Mouse (Mus musculus) gastrocnemius, adult 18-20 months (tissue): ENCODE measurements around the gene Rybp. TPM values are rescaled to one million over a fixed set of nuclear protein-coding genes. Genes with fewer than 3 reads are reported as not detected.

Source experiments
- DNase-seq: peaks from one replicate; pipeline ENCODE4 v3.0.0; 2021; ENCODE audit warnings: low spot score
- long read RNA-seq, 2 experiments: library from polyadenylated mRNA; stranded (forward); transcript quantifications; one replicate each; pipeline ENCODE4 v2.0.0; 2021
- total RNA-seq, 2 experiments: library from RNA; stranded (reverse); gene quantifications; 2 replicates each; pipeline ENCODE4 v1.2.3; 2021

Rybp gene
- 1 to 10 TPM; 5.8 to 9.2 TPM for total RNA-seq
- long read RNA-seq, experiment 1, full-length matches to known transcripts, result 1 of 1 reads
- long read RNA-seq, experiment 1, partial matches to known transcripts, result 0 of 1 reads
- long read RNA-seq, experiment 1, other reads (novel, unspliced or antisense), result 0 of 1 reads
- long read RNA-seq, experiment 2, result 0 reads

- DNase-seq, result peak; percentile 91
Observed at GRCm38 (mm10) chr6:100287334-100288015, at the start of gene Rybp. TSS of gene Rybp (minus strand) at chr6:100287485.

DNA sequence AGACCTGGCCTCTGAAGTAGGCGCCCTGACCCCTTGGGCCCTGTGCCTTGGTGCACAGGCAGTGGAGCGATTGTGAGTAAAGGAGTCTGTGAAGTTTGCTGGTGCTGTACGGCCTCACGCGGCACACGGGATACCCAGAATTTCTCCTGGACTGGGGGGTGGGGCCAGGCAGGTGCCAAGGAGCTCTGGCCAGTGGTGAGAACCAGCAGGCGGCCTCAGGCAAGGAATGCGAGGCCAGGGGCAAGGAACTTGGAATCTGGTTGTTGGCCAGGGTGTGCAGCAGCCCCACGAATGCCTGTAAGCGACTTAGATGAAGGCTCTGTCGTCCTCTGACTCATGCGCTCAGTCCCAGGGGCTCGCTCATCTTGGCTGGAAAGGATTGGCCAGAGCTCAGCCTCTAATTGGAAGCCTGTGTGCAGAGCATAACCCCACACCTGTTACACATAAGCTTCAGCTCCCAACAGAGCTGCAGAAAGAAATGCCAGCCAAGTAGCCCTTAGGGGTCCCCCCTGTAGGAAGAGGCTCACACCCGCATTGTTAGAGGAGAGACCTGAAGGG is 49.4 kb upstream of the Rybp start:
- DNase-seq, result peak; percentile 39

DNA sequence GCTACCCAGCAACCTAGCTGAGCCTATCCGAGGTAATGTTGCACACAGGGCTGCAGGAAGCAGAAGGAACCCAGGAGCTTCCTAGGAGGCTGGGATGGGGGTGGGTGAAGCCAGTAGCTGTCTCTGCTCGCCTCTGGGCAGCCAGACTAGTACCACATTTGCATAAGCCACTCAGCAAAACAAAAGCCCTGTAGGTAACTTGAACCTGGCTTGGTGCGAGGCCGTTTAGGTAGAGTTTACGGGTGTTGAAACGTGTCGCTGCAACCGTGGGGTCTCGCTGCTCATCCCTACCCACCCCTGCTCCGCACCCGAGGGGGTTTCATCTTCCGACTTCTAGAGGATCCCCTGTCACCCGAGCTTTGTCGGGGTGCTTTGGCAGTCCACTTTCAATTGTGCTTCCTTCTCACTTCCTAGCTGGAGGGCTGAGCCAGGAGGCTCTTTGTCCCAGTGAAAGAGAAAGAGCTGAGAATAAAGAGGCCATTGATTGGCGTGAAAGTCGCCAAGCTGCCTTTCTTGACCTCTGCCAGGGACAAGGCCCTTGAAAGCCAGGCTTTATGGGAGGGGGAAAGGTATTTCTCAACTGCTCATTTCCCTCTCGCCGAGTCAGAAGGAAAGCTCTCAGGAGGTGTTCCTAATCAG is 48.3 kb upstream of the Rybp start:
- DNase-seq, result no peak

DNA sequence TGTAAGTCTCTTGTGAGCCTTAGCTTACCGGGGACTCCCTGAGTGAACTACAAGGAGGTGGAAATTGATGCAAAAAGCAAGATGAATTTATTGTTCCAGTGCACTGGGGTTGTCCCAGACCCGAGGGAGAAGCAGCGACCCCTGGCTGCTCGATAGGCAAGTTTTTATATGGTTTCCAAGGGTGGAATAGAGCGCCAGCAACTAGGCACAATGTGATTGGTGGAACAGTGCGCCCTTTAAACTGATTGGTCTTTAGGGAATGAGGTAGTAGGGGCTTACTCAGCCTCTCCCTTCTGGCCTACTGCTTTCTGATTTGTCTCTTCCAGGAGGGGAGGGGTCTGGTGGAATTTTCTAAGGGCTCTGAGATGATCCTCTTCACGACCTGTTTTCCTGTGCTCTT is 46.5 kb upstream of the Rybp start:
- no peak for DNase-seq

GRCm38 (mm10) chr6:100332479-100332878 is 45.2 kb upstream of the Rybp start:
- no peak for DNase-seq

GRCm38 (mm10) chr6:100331582-100331981 is 44.3 kb upstream of the Rybp start:
- no peak for DNase-seq

GRCm38 (mm10) chr6:100331055-100331454 is 43.8 kb upstream of the Rybp start:
- no peak for DNase-seq

GRCm38 (mm10) chr6:100329542-100329941 is 42.3 kb upstream of the Rybp start:
- no peak for DNase-seq

DNA sequence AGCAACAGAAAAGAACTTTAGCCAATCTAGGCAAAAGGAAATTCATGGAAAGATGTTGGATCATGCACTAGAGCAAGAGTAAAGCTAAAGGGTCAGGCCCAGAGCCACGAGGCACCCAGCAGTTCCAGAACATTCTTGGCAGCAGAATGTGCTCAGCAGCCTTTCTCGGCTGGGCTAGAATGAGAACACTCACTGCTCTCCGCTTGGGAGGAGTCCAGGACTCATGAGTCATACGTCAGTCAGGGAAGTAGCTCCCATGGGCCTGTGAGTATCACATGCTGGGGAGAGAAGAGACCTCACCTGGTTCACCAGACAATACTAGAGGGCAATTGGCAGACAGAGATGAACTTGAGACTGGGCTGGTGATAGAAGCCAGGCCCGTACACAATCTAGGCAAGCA is 39.8 kb upstream of the Rybp start:
- DNase-seq, result peak; percentile 91

- DNase-seq, result peak; percentile 8
Observed at GRCm38 (mm10) chr6:100323756-100324430, 36.6 kb upstream of the Rybp start.

- DNase-seq, result no peak
Observed at GRCm38 (mm10) chr6:100322561-100322960, 35.3 kb upstream of the Rybp start.

GRCm38 (mm10) chr6:100322145-100322544 is 34.9 kb upstream of the Rybp start:
- no peak for DNase-seq

- DNase-seq, result no peak
Observed at GRCm38 (mm10) chr6:100314201-100314600, 26.9 kb upstream of the Rybp start.

GRCm38 (mm10) chr6:100311167-100311566 is 23.9 kb upstream of the Rybp start:
- no peak for DNase-seq

DNA sequence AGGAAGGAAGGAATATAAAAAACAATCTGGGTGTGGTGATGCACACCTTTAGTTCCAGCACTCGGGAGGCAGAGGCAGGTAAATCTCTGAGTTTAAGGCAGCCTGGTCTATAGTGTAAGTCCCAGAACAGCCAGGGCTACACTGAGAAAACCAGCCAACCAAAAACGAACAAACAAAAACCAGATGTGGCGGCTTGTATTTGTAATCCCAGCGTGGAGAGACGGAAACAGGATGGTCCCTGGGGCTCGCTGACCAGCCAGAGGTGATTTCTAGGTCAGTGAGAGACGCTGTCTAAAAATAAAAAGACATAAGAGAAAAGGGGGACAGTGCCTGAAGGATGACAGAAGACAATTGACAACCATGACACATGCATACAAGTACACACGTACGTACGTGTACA is 17.5 kb upstream of the Rybp start:
- DNase-seq, result no peak

DNA sequence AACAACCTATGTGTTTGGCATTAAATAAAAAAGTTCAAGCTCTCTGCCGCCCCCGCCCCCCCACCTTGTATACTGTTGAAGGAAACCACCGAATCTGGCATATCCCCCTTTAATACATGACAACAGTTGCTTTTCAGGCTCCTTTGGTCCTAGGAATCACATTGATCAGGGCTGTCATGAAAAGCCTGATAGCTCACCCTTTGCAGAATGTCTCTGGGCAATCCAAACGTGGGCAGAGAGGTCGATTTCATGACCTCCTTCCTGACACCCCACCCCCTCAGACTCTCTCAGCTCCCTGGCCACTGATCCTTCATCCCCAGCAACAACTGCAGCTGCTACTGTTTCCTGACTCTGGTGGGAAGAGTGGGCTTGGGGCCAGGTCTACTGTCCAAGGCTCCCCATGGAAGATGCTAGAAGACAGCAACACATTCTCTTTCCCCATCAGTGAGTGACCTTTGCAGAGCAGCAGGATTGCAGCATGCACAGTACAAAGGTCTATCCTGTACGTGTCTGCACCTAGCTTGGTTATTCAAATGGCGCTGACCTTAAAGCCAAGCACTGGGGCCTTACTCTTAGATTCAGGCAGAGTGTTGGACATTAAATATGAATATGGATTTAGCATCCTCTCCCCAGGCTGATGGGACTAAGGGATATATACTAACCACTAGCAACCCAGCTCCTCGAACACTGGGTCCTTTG is 14.3 kb upstream of the Rybp start:
- no peak for DNase-seq

DNA sequence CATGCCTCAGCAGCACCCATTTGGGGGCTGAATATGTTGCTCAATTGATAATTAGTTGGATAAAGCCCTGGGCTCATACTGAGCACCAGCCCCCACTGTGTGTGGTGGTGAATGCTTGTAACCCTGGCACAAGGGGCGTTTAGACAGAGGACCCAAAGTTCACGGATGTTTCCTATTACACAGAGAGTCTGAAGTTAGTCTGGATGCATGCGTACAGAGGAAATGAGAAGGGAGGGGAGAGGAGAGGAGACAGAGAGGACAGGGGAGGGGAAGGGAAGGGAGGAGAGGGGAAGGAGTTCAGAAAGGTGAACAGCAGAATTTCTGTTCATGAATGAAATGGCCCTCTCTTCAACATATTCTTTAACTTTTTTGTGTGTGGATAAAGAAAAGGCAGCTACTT is 13.5 kb upstream of the Rybp start:
- no peak for DNase-seq

GRCm38 (mm10) chr6:100298945-100299344 is 11.7 kb upstream of the Rybp start:
- no peak for DNase-seq

DNA sequence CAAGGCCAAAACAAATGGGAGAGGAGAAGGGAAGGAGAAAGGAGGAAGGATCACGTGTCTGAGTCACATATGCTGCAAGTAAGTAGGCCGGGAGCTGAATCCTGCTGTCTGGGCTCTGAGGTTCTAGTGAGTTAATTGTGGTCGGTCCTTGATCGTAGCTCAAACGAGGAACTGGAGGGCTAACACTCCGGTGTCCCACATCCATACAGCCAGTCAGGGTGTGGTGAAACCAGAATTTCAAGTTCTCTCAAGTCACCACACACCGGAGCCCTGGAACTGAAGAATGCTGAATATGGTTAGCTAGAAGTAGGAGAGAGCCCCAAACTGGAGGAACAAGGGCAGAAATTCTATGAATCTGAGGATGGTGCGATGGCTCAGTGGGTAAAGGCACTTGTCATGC is 10.3 kb upstream of the Rybp start:
- DNase-seq, result no peak

DNA sequence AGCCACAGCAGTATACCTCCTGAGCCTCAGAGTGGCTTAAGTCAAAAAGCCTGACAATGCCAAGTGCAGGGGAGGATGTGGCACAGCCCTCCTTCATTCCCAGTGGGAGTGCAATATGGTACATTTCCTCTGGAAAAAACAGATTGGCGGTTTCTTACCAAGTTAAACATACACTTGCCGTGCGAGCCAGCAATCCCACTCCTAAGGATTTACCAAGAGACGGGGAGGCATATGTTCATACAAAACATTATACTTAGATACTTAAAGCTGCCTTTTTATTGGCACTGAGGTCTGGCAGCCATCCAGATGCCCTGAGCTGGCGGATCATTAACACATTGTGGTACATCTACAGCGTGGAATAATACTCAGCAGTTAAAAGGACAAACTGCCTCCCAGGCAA is 5.1 kb upstream of the Rybp start:
- DNase-seq, result no peak

GRCm38 (mm10) chr6:100289058-100289457 is 1.8 kb upstream of the Rybp start:
- no peak for DNase-seq

DNA sequence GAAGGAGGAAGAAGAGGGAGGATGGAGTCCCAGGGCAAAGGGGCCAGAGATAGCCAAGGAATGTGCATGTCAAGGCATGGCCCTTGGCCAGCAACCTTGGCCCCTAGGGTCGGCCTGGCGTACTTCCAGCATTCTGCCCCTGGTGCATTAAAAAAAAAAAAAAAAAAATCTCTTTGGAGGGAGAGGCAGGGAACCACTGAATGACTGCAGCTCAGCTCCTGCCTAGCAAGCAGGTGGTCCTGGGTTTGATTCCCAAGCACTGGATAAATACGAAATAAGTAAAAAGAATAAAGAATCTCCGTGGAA is 1.4 kb upstream of the Rybp start:
- no peak for DNase-seq
